Mouse (Mus musculus): ENCODE measurements around the gene Tssk1.

Tssk1 gene

DNA sequence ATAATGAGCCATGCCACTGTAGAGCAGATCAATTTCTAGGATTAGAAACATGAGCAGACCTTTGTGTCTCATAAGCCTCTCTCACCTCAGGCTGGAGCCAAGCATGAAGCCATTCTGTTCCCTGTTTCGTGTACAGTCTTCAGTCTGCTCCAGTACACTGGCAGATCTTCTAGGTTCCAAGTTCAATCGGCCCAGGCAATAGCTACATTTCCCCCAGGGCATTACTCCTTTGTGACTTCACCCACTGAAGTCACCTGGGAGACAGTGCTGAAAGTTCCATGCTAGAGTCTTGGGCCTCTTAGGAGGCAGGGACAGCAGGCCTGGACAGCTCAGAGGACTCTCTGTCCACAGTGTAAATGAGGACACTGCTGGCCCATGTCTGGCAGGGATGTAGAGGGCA is at the start of gene Tssk1:
Tssk1 (plus strand) TSS at position 301 of the 400 bp plus-strand sequence.
- no peak for DNase-seq

DNA sequence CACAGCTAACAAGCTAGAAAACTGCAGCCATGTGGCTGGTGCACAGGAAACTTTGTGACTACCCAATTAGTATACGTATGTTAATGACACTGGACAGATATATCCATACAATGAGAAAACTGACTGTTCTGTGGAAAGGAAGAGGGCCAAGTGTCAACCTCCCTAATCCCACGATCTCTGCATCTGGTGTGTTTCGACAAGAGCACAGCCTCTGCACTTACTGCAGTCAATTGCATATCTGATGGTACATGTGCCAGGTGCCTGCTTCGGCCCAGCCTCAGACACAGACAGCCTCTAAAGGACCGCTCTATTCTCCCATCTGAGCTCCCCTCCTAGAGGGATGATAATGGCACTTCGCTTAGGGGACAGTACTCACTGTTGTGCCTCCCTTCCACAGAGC is 45.6 kb upstream of the Tssk1 start:
- no peak for DNase-seq

DNA sequence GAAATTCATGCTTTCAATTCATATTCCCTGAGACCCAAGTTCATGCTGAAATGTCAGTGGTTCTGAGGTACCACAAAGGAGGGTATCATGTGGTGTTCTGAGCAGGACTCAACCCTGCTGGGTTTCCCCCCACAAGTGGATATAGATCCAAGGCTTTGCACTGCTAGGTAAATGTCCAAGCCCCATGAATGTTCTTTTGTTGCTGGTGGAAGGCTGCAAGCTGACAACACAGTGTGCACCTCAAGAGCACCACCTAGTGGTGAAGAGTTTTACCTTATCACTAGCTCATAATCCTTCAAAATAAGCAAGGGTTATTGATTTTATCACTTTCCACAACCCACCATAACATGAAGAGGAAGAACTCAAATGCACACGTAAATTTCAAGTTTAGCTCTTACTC is 45.1 kb upstream of the Tssk1 start:
- DNase-seq: peak; percentile 18

DNA sequence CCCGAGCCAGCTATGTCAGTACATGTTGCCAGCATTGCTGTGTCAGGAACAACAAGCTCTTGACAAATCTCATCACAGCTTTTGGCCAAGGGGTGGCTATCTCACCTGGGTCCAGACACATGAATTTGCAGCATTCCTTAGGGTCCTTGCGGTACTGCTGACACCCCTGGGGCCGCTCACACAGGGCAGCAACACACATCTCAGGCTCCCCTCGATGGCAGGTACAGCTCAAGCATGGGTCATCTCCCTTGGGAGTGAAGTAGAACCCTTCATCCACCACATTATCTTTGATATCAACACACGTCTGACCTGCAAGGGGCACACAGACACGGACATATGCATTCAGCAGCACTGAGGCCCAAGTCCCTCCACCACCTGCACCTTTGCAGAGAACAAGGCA is 44.5 kb upstream of the Tssk1 start:
- no peak for DNase-seq

DNA sequence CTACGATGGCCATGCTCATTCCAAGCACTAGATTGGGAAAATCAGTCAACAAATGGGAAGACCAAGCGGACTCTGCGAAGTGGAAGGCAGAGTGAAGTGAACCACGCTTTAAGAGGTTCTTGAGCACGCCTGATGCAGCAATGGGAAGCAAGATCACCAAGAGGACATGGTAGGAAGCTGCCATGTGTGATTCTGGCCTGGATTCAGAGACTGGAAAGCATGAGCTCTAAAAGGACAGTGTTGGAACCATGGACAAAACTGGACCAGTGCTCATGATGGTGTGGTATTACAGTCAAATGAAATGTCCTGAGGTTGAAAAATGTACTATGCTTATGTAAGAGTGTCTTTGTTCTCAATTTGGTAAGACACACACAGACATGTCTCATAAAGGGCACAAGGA is 42.7 kb upstream of the Tssk1 start:
- DNase-seq: no peak

DNA sequence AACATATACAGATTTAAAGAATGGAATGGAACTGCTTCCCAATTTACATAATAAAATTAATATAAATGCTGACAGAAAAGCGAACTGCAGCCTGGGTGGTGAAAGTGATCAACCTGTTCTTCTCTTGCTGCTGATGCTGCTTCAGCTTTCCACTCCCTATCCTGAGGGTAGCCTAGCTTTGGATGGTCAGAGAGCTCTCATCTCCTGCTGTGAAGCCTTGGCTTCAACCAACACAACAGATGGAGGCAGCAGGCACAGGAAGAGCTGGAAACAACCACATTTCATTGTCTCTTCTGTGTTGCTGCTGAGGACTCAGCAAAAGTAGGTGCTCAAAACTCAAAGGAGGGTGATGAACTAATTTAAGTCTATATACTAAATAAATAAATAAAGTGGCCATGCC is 42.2 kb upstream of the Tssk1 start:
- DNase-seq: no peak

DNA sequence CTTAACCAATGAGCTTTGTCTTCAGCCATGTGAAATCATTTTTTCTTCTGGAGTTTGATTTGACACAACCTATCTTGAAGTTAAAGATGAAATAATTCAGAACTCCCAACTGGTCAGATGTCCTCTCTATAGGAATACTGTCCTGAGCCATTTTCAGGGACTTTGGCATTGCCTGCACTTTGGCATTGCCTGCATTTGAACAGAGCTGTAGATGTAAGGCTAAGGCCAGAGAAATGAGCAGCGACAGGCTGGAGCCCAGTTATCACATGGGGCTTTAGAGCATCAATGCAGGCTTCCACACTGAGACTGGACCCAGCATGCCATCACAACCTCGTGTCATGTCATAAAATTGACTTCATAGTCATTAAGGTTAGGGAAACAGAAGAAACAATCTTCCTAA is 40.8 kb upstream of the Tssk1 start:
- DNase-seq: no peak

DNA sequence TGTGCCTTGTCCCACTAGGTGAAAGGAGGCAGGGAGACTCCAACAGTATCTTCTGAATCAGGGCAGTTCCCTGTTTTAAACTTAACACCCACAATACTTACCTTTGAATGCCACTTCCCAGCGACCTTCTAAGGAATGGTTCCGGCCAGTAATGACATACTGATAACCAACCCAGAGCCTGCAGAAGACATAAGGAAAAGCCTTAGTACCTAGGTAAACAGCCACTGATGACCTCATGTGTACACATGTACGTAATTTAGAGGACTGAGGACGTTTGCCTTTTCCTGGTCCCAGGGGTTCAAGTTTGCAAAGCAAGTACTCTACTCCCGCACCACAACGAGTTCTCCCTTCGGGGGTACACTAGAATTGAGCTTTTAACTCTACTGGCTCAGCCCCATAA is 36.9 kb upstream of the Tssk1 start:
- DNase-seq: no peak

DNA sequence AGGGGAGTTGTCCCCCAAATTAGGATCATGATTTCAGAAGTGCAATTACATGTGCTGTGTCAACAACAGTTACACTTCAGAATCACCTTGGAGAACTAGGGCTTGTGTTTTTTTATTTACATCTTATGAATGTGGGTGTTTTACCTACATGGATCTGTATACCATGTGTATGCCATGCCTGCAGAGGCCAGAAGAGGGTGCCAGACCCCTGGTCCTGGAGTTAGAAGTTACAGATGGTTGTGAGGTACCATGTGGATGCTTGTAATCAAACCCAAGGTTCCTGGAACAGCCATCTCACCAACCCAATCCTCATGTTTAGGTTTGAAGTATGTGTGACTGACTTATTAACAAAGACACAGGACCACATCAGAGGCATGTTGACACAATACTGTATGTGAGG is 35.4 kb upstream of the Tssk1 start:
- DNase-seq: peak; percentile 29

DNA sequence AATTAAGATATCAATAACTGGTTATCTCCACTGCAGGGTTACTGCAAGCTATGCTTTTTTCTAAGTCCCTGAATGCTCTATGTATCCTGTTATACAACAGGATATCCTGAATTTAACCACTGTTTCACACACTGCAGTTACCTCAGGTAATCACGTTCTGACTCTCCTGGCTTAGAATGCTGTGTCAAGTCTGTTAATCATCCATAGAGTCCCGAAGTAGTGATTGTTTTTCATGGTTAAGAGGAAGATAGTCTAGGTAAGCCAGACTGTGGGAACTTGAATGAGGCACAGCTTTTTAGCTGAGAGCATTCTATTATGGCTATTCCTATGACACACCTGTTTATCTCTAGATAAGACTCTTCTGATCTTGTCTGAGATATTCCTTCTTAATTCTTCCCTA is 28.7 kb upstream of the Tssk1 start:
- DNase-seq: no peak

DNA sequence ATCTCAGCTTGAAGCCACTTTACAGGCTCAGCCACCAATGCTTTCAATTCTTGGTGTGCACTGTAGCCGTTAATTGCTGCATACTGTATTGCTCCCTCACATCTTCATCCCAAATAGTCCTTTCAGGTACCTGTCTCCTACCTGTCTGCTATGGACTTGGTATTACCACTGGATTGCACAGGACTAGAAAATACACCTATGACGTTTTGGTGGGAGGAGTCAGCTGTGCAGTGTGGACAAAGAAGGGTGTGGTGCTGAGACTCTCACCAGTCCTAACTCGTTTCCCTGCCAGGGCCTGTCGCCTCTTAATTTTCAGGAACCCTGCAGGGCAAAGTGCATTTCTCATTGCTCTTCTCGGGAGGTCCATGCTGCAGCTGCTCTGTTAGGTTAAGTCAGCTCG is 28.3 kb upstream of the Tssk1 start:
- DNase-seq: peak; percentile 25

DNA sequence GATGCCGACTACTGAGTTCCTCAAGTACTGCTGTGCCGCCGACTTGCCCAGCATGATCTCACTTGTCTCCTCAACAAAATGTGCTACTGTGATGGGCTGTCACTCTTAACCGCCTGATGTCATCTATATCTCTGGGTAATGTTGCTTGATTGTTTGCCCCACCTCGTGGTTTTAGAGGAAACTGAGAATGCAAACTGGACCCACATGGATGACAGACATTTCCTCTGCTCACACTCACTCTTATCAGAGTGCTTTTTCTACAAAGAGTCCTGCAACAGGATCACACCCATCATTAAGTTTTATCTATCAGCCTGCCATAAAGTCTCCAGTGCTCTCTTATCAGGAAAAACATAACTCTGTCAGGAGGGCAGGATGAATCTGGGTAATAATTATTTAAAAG is 22.8 kb upstream of the Tssk1 start:
- DNase-seq: no peak

DNA sequence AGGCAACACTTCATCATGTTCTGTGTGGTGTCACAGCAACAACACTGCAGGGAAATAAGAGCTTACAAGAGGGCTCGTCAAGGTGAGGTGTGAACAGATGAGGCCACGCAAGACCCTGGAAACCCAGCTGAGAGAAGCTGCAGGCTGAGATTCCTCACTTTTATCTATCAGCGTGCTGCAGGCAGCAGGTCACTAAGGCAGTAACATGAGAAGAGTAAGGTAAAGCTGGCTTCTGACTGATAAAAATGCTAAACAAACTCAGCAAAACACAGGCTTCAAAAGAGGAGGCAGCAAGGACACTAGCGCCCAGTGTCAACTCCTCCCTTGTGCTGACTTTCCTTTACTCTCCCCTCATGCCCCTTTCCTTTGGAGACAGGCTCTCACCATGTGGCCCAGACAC is 21.0 kb upstream of the Tssk1 start:
- no peak for DNase-seq

DNA sequence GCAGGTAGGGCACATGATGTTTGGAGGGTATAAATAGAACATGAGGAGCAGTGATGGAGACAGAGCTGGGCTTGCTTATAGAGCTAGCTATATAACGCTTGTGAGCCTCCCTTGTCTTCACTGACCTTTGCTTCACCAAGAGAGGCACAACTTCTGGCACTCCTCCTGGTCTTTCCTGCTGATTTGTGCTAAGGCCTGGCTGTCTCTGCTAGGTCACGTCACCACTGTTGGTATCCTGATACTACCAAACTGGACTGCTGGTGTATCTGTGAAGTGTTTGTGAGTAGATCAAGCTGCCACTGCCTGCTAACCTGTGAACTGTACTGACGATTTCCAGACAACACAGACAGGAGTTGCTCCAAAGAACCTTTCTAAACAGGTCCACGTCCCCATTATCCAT is 18.8 kb upstream of the Tssk1 start:
- DNase-seq: no peak

DNA sequence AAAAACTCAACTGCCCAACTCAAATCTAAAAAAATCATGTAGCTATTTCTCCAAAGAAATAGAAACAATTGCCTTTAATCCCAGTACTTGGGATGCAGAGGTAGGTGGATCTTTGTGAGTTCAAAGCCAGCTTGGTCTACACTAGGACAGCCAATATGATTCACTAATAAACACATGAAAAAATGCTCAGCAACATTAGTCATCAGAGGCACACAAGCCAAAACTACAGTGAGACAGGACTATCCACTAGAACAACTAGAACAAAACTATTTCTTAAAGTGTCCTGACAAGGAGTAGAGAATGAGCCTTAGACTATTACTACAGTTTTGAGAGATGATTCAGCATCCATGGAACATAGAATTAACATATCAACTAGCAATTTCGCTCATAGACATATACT is 17.9 kb upstream of the Tssk1 start:
- no peak for DNase-seq

DNA sequence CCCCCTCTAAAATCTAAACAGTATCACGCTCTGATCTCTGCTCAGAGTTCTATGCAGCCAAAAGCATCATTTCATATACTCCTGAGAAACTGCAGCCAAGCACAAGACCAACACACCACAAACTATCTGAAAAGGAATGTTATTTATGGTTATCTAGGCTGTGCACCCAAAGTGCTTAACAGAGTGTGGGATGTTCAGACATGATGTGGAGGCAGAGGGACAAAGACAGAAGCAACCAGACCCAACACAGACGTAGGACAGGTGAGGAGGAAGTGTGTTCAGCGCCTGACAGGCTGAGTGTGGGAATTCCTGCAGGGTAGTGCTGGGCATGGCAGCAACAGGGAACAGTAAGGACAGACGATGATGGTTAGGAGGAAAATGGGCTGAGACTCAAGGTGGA is 14.5 kb upstream of the Tssk1 start:
- DNase-seq: no peak

DNA sequence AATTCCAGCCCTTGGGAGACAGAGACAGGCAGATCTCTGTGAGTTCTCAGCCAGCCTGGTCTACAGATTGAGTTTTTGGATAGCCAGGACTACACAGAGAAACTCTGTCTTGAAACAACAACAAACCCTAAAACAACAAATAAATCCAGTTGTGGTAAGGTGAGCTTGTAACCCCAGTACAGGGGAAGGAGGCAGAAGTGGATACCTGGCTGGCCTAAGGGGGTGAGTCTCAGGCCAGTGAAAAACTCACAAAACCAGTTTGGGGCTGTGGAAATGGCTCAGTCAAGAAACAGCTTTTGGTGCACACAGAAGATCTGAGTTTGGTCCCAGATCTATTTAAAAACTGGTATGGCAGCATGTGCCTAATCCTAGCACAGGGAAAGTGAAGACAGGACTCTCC is 11.8 kb upstream of the Tssk1 start:
- no peak for DNase-seq

DNA sequence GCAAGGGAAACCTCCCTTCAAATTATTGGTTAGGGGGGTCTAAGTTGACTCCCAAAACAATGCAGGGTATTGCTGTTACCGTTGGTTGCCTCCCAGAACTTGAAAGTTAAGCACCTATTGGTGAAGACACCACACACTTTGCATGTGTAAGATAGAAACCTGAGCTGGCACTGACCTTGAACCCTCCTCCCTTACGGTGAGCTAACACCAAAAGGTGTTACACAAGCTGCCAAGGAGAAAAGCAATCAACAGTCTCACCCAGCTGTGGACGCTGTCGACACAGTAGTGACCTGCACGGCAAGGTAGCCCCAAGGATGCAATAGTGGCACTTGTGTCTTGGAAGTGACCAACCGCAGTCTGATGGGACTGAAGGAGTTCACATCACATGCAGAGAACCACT is 9.9 kb upstream of the Tssk1 start:
- no peak for DNase-seq

DNA sequence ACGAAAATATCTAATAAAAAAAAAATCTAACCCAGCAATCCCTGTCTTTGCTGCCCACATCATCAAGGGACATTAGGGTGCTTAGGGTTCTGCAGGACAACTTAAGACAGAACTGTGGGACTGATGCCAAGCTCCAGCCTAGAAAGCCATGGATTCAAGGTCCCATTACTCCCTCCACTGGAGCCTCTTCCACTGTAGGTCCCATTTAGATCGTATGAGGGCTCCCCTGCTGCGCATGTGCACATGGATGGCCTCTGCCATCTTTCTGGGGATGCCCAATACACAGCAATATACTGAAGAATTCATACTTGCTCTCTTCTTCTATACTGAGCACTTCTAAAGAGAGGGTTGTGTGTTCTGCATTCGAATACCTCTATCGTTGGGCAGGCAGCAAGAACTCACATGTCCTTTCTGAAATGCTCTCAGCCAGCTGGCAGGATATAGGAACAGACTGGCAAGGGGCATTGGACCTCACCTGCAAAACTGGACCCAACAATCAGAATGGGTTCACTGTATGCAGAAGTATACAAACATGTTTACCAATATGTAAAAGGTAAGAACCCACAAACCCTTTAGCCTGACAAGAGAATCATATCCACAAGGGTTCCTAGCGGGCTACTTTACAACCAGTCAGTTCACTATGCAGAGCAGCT is 4.2 kb upstream of the Tssk1 start:
- no peak for DNase-seq

DNA sequence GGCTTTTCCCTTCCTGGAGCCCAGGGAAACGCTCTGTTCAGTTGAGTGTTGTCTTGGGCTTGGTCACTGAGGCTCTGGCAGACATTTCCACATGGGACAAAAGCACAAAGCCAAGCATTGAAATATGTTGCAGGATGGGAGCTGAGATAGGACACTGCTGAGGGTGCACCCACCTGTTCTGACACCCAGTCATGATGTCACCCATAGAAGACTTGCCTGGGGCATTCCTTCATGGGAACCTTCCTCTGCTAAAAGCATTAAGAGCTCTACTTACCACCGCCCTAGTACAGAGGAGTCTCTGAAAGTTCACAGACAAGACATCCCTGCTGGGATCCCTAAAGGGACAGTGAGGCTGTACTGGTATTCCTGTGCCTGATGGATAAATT is 3.7 kb upstream of the Tssk1 start:
- no peak for DNase-seq

DNA sequence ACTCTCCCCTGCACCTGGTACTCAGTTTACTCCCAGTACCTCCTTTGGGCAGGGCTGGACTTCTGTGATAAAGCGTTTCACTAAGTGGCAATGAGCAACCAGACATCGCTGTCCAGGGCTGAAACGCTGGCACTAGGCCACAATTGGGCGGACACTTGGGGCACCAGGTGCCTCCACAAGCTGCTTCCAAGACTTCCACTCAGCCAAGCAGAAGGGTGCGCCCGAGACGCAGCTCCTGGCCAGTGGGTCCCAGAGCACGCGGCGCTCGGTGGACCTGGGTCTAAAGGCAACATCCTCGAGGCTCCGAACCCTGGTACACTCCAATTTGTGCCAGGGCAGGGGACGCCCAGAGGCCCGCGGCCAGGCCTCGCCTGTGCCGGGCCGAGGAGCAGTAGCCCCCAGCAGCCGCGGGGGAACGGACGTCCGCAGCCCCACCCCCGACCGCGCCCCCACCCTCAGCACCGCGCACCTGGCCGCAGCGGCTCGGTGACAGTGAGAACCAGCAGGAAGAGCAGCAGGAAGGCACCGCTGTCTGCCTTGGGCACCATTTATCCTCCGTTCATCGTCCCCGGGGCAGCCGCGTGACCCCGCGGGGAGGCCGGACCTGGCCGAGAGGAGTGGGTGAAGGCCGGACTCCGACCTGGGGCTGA is 3.0 kb upstream of the Tssk1 start:
- peak; percentile 87 for DNase-seq

DNA sequence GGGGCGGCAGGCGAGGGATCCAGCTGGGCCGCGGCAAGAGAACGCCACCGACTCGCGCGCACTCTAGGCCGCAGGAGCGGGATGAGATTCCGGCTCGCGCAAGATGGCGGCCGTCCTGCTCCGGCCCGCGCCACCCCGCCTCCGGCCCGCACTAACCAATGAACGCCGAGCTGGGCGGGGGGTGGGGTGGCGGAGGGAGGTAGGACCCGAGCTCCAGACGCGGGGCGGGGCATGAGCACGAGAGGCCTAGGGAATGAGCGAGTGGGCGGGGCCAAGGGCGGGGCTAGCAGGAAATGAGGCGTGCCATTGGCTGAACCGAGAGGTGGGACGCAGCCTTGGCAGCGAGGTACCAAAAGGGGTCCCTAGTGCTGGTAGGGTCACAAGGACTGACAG is 2.5 kb upstream of the Tssk1 start, which contains the start of gene Gm20518:
Gm20518 (minus strand) TSS at position 105 of the 393 bp plus-strand sequence.
- DNase-seq: peak; percentile 99

DNA sequence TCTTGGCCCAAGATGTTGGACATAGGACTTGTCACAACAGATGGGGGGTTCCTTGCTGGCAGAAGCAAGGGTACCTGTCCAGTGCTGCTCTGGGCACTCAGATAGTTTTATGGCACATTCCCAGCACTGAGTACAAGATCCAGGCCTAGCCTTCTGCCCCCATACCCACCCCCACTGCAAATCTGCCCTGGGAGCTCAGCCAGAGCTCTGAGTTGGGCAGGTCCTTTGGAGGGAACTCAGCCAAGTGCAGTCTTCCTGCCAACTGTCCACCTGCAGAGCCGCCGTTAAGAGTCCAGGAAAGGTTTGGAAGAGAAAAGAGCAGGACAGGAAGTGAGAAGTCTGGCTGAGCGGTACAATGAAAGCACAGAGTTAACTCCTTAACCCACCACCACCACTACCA is 1.4 kb upstream of the Tssk1 start:
- peak; percentile 84 for DNase-seq

DNA sequence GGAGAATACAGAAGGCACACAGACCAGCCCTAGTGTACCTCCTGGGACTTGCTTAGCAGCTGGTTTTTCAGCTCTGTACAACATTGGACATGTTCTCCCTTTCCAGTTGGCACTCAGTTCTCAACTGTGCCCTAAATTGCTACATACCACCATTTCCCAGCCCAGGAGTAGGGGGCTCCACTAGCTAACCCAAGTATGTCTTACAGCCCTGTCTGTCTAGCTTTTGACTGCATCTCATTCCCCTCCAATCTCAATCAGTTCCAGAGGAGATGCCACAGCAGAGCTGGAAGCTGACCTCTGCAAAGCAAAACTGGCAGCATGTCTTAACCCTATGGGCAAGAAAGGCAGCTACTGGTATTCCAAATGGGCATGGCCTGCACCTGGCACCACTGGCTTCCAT is 2.1 kb downstream of the Tssk1 start:
- no peak for DNase-seq

DNA sequence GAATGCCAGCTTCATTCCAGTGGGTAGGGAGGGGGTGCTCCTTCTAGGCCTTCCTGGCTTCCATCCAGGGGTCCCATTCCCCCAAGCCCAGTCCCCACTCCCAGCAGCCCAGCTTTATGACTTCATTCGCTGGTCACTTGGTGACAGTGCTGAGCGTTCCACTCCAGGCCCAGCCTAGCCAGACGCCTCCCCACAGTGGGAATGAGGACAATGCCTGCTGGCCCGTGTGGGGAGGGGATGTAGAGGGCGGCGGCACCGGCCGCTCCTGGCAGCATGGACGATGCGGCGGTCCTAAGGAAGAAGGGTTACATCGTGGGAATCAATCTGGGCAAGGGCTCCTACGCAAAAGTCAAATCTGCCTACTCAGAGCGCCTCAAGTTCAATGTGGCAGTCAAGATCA is 4.4 kb downstream of the Tssk1 start, which contains the start of the genes Dgcr2 and Tssk2:
Dgcr2 (minus strand) TSS at position 101 of the 400 bp plus-strand sequence.
Tssk2 (plus strand) TSS at position 176 of the 400 bp plus-strand sequence.
- DNase-seq: no peak
